11 mouse cellular contexts compared by ENCODE assay signal in the genomic region with DNA sequence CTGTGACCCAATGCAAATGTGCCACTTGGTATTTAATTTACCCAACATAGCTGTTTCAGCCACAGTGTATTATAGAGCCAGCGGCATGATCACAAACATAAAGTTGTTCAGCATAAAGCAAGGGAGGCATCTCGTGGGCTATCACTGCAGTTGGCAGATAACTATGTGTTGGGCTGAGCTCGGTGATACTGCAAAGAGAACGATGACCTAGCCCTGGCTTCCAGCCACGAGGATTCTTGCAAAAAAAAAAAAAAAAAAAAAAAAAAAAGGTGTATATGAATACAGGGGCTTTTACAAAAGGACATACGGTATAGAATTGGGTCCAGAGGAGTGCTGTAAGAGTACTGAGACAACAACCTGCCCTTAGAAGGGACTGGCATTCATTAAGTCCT. TPM values are rescaled to one million over a fixed set of nuclear protein-coding genes. Genes with fewer than 3 reads are reported as not detected.
DNase-seq lines count a peak whose midpoint lies in the region; ATAC-seq lines count a peak whose summit lies in the region.
"Had no signal": no experiment of that assay in that cellular context is flagged by ENCODE, and none has a peak within 500 bp of the region (broad histone marks: within the 10 kb centered on the region; RNA-seq: fewer than 3 reads in every experiment).

No protein-coding gene starts in this region.

- no peaks in the 10 kb centered on the region for H3K9me3 ChIP-seq in hindbrain, embryonic 10.5 days
- H3K9me3 ChIP-seq in hindbrain, embryonic 11.5 days (ENCODE audit: control insufficient read depth, low read length), result no peaks in the 10 kb centered on the region
- no peaks in the 10 kb centered on the region for H3K9me3 ChIP-seq in neural tube, embryonic 13.5 days
- no peaks in the 10 kb centered on the region for H3K9me3 ChIP-seq in hindbrain, embryonic 14.5 days (ENCODE audit: control insufficient read depth, low read length)
- H3K9me3 ChIP-seq in neural tube, embryonic 15.5 days (replicated peaks), result no peaks in the 10 kb centered on the region
- H3K9me3 ChIP-seq: heart, embryonic 10.5 days had no signal

- WGBS in hindbrain, embryonic 10.5 days, result 69% methylated on average over 6 of the region's 6 CpGs
- WGBS in hindbrain, embryonic 11.5 days, result 61% methylated on average over 6 of the region's 6 CpGs
- 68% methylated on average over 6 of the region's 6 CpGs for whole genome bisulfite sequencing in neural tube, embryonic 13.5 days
- WGBS in hindbrain, embryonic 14.5 days, result 64% methylated on average over 6 of the region's 6 CpGs
- WGBS in neural tube, embryonic 15.5 days, result 47% methylated on average over 6 of the region's 6 CpGs

- no peaks in the 10 kb centered on the region for H3K36me3 ChIP-seq in hindbrain, embryonic 10.5 days
- no peaks in the 10 kb centered on the region for H3K36me3 ChIP-seq in hindbrain, embryonic 11.5 days (ENCODE audit: control insufficient read depth, insufficient read depth, low read length)
- no peaks in the 10 kb centered on the region for H3K36me3 ChIP-seq in neural tube, embryonic 13.5 days
- H3K36me3 ChIP-seq in hindbrain, embryonic 14.5 days (replicated peaks; ENCODE audit: control insufficient read depth, insufficient read depth), result no peaks in the 10 kb centered on the region
- no peaks in the 10 kb centered on the region for H3K36me3 ChIP-seq in neural tube, embryonic 15.5 days
- H3K36me3 ChIP-seq: heart, embryonic 10.5 days had no signal

- no peak for ATAC-seq in hindbrain, embryonic 11.5 days (ENCODE audit: low FRiP score)
- no peak for ATAC-seq in neural tube, embryonic 13.5 days (ENCODE audit: low read depth)
- ATAC-seq in hindbrain, embryonic 14.5 days (ENCODE audit: low FRiP score), result no peak
- ATAC-seq in neural tube, embryonic 15.5 days (ENCODE audit: low FRiP score), result no peak

- H3K4me3 ChIP-seq in hindbrain, embryonic 10.5 days, result 0 out of 2 replicates have a peak overlapping the region, but pooled peaks have one; percentile 25
- H3K4me3 ChIP-seq in hindbrain, embryonic 11.5 days (ENCODE audit: low read depth, low read length), result no peak overlapping the region
- no peak overlapping the region for H3K4me3 ChIP-seq in neural tube, embryonic 13.5 days
- no peak overlapping the region for H3K4me3 ChIP-seq in hindbrain, embryonic 14.5 days (replicated peaks; ENCODE audit: low read length)
- no peak overlapping the region for H3K4me3 ChIP-seq in neural tube, embryonic 15.5 days (replicated peaks)
- H3K4me3 ChIP-seq: heart, embryonic 10.5 days had no signal

- no peak overlapping the region for H3K4me2 ChIP-seq in hindbrain, embryonic 11.5 days (replicated peaks; ENCODE audit: low read depth, low read length)
- peak overlapping the region; percentile 18 for H3K4me2 ChIP-seq in neural tube, embryonic 13.5 days
- peak overlapping the region; percentile 19; the same call in 1 of the 2 replicates for H3K4me2 ChIP-seq in hindbrain, embryonic 14.5 days (replicated peaks)
- H3K4me2 ChIP-seq in neural tube, embryonic 15.5 days, result peak overlapping the region; percentile 24

- peak overlapping the region; percentile 56; the same call in 1 of the 2 replicates for H3K27ac ChIP-seq in hindbrain, embryonic 10.5 days
- H3K27ac ChIP-seq in hindbrain, embryonic 11.5 days (ENCODE audit: low read depth, low read length), result no peak overlapping the region
- H3K27ac ChIP-seq in neural tube, embryonic 13.5 days (replicated peaks), result no peak overlapping the region
- H3K27ac ChIP-seq in hindbrain, embryonic 14.5 days, result no peak overlapping the region
- no peak overlapping the region for H3K27ac ChIP-seq in neural tube, embryonic 15.5 days (replicated peaks)

- no peak for DNase-seq in hindbrain, embryonic 10.5 days (ENCODE audit: low spot score)
- no peak for DNase-seq in hindbrain, embryonic 11.5 days (ENCODE audit: low spot score)
- DNase-seq in neural tube, embryonic 10.5 days (ENCODE audit: extremely low spot score, low spot score), result no peak
- DNase-seq in hindbrain, embryonic 14.5 days (ENCODE audit: low spot score), result no peak
- no peak for DNase-seq in ovary, adult 18-20 months (ENCODE audit: low spot score)
- no peak for DNase-seq in adrenal gland, postnatal 36 days
- DNase-seq: cerebellum, adult 11-12 months had no signal

- 0 out of 2 replicates have a peak, but pooled peaks cover 5% of the 10 kb centered on the region for H3K27me3 ChIP-seq in hindbrain, embryonic 10.5 days (ENCODE audit: insufficient read depth, poor library complexity, severe bottlenecking)
- no peaks in the 10 kb centered on the region for H3K27me3 ChIP-seq in hindbrain, embryonic 11.5 days (ENCODE audit: control insufficient read depth, insufficient read depth, low read length)
- H3K27me3 ChIP-seq in neural tube, embryonic 13.5 days, result no peaks in the 10 kb centered on the region
- H3K27me3 ChIP-seq in hindbrain, embryonic 14.5 days (ENCODE audit: control insufficient read depth, insufficient read depth, low read length), result no peaks in the 10 kb centered on the region
- H3K27me3 ChIP-seq in neural tube, embryonic 15.5 days (replicated peaks), result no peaks in the 10 kb centered on the region

- peaks cover 25% of the 10 kb centered on the region for H3K4me1 ChIP-seq in hindbrain, embryonic 10.5 days (replicated peaks)
- H3K4me1 ChIP-seq in hindbrain, embryonic 11.5 days (replicated peaks; ENCODE audit: control insufficient read depth, insufficient read depth, low read length), result no peaks in the 10 kb centered on the region
- H3K4me1 ChIP-seq in neural tube, embryonic 13.5 days (replicated peaks), result 0 out of 2 replicates have a peak, but pooled peaks cover 6% of the 10 kb centered on the region
- no peaks in the 10 kb centered on the region for H3K4me1 ChIP-seq in hindbrain, embryonic 14.5 days (replicated peaks; ENCODE audit: control insufficient read depth, insufficient read depth, low read length)
- peaks cover 10% of the 10 kb centered on the region for H3K4me1 ChIP-seq in neural tube, embryonic 15.5 days

- no peak overlapping the region for H3K9ac ChIP-seq in hindbrain, embryonic 11.5 days (ENCODE audit: low read depth, low read length)
- H3K9ac ChIP-seq in neural tube, embryonic 13.5 days, result no peak overlapping the region
- no peak overlapping the region for H3K9ac ChIP-seq in hindbrain, embryonic 14.5 days
- H3K9ac ChIP-seq in neural tube, embryonic 15.5 days (replicated peaks), result no peak overlapping the region

RNA-seq across cellular contexts. Expression of gene Tgfa, which starts 15.0 kb away (rescaled TPM):
- 1.7 and 3.1 TPM in 2 replicates for polyA plus RNA-seq in hindbrain, embryonic 10.5 days (2016; fragmentation: Nextera tagmentation; extraction: Ambion mirVana)
- polyA plus RNA-seq in hindbrain, embryonic 11.5 days (2014; fragmentation: Nextera tagmentation; extraction: Ambion mirVana), result 2.2 and 2.5 TPM in 2 replicates
- polyA plus RNA-seq in neural tube, embryonic 13.5 days (2015; fragmentation: Nextera tagmentation; extraction: Ambion mirVana), result 9.7 and 10.2 TPM in 2 replicates
- polyA plus RNA-seq in hindbrain, embryonic 14.5 days (2014; fragmentation: Nextera tagmentation; extraction: Ambion mirVana), result 23.1 and 27.2 TPM in 2 replicates
- 16.7 and 18.6 TPM in 2 replicates for polyA plus RNA-seq in neural tube, embryonic 15.5 days (2015; fragmentation: Nextera tagmentation; extraction: Ambion mirVana)
- 10 to 100 TPM; 12.0 to 20.8 TPM for total RNA-seq in adrenal gland, postnatal 36 days (2021)
- total RNA-seq: CH12.LX had no signal
